Mouse (Mus musculus): ENCODE data around the gene Tet3. TPM values are rescaled to one million over a fixed set of nuclear protein-coding genes. Genes with fewer than 3 reads are reported as not detected.

The Tet3 gene
- total and polyA plus RNA-seq, 2 experiments from 2014 or later: 30.8 to 41.9 TPM

DNA sequence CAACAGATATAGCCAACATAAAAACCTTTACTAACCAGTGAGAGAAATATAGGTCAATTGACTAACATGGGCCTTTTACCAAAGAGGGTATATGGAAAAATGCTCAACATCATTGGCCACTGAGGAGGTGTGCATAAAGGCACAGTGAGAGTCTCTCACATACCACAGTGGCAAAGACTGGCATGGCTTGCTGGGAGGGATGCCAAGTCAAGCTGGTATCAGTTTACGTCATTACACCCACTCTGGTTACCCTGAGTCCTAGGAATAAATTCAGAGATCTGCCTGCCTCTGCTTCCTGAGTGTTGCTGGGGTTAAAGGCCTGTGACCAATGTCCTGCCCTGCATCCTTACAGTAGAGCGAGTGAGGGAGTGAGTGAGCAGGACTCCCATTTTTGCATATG lies 62.2 kb downstream of the Tet3 start:
- DNase-seq (ENCODE audit: low spot score) (no peak), ATAC-seq (no peak)
- Histone ChIP-seq H3K27me3 (ENCODE audit: insufficient read depth, low read length) (no peaks in the 10 kb centered on the region), H3K36me3 (ENCODE audit: insufficient read depth, low read length) (peaks cover 31% of the 10 kb centered on the region), H3K9ac (replicated peaks; ENCODE audit: low read length) (no peak overlapping the region), H3K4me2 (ENCODE audit: low read depth, low read length) (no peak overlapping the region), H3K4me3 (ENCODE audit: low read length) (no peak overlapping the region), H3K4me1 (ENCODE audit: insufficient read depth, low read length) (no peaks in the 10 kb centered on the region), H3K27ac (no peak overlapping the region), H3K9me3 (ENCODE audit: low read length) (no peaks in the 10 kb centered on the region)
- 80% methylated on average over 2 of the region's 2 CpGs for WGBS
- no peak for TF ChIP-seq CTCF (IDR thresholded peaks at IDR 0.05; ENCODE audit: low read depth)

DNA sequence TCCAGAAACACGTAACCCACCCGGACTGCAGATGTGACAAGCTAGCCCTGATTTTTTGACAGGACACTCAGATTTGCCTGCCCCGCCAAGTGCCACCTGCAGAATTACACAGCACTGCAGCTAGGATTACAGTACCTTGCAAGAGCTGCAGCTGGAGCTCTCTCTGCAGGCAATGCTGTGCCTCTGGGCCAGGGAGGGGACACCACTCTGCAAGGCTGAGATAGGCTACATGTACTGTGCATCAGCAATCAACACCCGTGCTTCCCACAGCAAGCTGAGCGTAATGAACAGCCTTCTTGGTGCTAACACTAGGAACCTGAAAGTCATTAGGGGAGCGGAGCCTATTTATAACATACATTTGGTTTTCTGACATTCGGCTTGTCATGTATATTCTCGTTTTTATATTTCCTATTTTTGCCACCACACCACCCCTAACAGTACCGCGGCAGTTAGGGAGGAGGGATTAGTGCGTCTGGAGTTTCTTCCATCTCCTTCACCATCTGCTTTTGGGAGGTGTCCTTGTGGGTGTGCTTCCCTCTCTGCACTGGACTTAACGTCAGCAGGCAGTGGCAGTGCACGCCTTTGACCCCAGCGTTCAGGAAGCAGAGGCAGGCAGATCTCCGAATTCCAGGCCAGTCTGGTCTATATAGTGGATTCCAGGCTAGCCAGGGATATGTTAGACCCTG lies 63.2 kb downstream of the Tet3 start:
- DNase-seq (ENCODE audit: low spot score) (no peak), ATAC-seq (no peak)
- no peak overlapping the region for H3K27ac ChIP-seq
- 94% methylated on average over 15 of the region's 15 CpGs for WGBS
- TF ChIP-seq CTCF (IDR thresholded peaks at IDR 0.05; ENCODE audit: low read depth): no peak
- H3K9me3 ChIP-seq (ENCODE audit: low read length): no peaks in the 10 kb centered on the region
- H3K9ac ChIP-seq (replicated peaks; ENCODE audit: low read length): no peak overlapping the region
- H3K4me1 ChIP-seq (ENCODE audit: insufficient read depth, low read length): no peaks in the 10 kb centered on the region
- H3K36me3 ChIP-seq (ENCODE audit: insufficient read depth, low read length): peaks cover 30% of the 10 kb centered on the region
- H3K4me2 ChIP-seq (ENCODE audit: low read depth, low read length): no peak overlapping the region
- no peaks in the 10 kb centered on the region for H3K27me3 ChIP-seq (ENCODE audit: insufficient read depth, low read length)
- no peak overlapping the region for H3K4me3 ChIP-seq (ENCODE audit: low read length)

DNA sequence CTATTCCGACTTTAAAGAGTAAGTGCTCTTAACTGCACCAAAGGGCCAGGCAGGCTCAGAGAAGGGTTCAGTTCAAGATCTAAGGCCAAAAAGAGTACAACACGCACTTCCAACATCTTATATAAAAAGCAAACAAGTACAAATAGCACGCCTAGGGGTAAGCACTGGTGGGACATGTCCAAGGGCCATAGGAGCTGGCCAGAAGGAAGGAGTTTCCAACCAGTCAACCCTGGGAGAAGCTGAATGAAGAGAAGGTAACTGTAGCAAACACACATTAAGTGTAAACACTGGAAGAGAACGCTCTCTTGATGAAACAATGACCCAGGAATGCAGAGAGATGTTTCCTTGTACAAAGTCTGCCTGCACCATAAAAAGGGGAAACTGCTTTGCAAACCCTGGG lies 64.8 kb downstream of the Tet3 start:
- 98% methylated on average over 4 of the region's 4 CpGs for WGBS
- no peaks in the 10 kb centered on the region for H3K27me3 ChIP-seq (ENCODE audit: insufficient read depth, low read length)
- no peak overlapping the region for H3K27ac ChIP-seq
- no peak overlapping the region for H3K4me2 ChIP-seq (ENCODE audit: low read depth, low read length)
- H3K36me3 ChIP-seq (ENCODE audit: insufficient read depth, low read length): peaks cover 30% of the 10 kb centered on the region
- H3K4me1 ChIP-seq (ENCODE audit: insufficient read depth, low read length): no peaks in the 10 kb centered on the region
- TF ChIP-seq CTCF (IDR thresholded peaks at IDR 0.05; ENCODE audit: low read depth): no peak
- no peak overlapping the region for H3K9ac ChIP-seq (replicated peaks; ENCODE audit: low read length)
- H3K9me3 ChIP-seq (ENCODE audit: low read length): no peaks in the 10 kb centered on the region
- ATAC-seq: no peak
- no peak for DNase-seq (ENCODE audit: low spot score)
- H3K4me3 ChIP-seq (ENCODE audit: low read length): no peak overlapping the region

DNA sequence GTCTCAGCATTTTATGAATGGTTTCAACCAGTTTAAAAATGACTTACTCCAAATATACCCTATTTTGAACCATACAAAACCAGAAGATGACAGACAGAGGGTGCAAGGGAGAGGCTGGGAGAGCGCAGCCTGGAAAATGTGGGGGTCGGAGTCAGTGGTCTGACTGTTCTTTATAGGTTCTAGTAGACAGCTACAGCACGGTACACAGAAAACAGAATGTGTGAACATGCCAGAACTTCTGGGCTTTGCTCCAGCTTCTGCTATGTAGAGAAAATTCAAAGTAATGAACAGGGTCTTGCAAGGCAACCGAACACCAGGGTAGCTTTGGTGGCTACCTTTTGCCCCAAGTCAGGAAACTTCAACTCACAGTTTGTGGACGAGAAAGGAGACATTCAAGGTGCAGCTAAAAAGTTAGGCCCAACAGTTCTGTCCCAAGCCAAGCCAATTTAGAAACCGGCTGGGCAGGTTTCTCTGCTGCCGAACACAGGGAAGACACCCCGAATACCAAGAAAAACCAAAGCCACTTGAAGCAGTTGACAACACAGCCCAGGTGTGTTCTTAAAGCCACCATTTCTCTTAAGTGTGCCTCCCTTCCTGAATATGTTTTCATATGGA lies 66.6 kb downstream of the Tet3 start:
- TF ChIP-seq CTCF (IDR thresholded peaks at IDR 0.05; ENCODE audit: low read depth): no peak
- peaks cover 23% of the 10 kb centered on the region; the same call in 1 of the 2 replicates for H3K36me3 ChIP-seq (ENCODE audit: insufficient read depth, low read length)
- no peak overlapping the region for H3K4me3 ChIP-seq (ENCODE audit: low read length)
- no peak overlapping the region for H3K27ac ChIP-seq
- no peak overlapping the region for H3K4me2 ChIP-seq (ENCODE audit: low read depth, low read length)
- H3K9ac ChIP-seq (replicated peaks; ENCODE audit: low read length): no peak overlapping the region
- WGBS: 70% methylated on average over 8 of the region's 8 CpGs
- H3K9me3 ChIP-seq (ENCODE audit: low read length): no peaks in the 10 kb centered on the region
- no peaks in the 10 kb centered on the region for H3K27me3 ChIP-seq (ENCODE audit: insufficient read depth, low read length)
- DNase-seq (ENCODE audit: low spot score) (peak; percentile 34), ATAC-seq (no peak)
- H3K4me1 ChIP-seq (ENCODE audit: insufficient read depth, low read length): no peaks in the 10 kb centered on the region

DNA sequence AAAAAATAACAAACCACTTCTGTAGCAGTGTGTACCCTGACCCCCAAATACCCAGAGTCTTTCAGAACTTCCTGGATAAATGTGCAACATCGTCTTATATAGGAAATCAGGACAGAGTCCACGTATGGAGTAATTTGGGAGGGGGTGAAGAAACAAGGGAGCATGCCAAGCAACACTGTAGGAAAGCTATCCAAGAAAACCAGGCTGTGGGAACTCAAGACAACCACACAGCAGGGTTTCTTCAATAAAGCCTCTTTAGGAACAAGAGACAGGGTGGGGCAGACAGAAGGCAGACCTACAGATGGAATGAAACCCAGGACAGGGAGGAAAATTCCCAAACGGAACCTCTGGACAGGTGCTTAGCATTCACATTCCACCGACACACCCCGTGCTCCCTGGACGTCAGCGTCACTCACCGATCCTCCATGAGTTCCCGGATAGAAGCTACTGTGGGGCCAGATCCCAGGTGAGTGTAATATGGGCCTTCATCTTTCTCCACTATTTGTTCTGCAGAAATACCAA lies 73.3 kb downstream of the Tet3 start:
- H3K4me1 ChIP-seq (ENCODE audit: insufficient read depth, low read length): no peaks in the 10 kb centered on the region
- no peak for TF ChIP-seq CTCF (IDR thresholded peaks at IDR 0.05; ENCODE audit: low read depth)
- no peak overlapping the region for H3K9ac ChIP-seq (replicated peaks; ENCODE audit: low read length)
- no peak overlapping the region for H3K4me2 ChIP-seq (ENCODE audit: low read depth, low read length)
- no peaks in the 10 kb centered on the region for H3K27me3 ChIP-seq (ENCODE audit: insufficient read depth, low read length)
- WGBS: 90% methylated on average over 9 of the region's 9 CpGs
- ATAC-seq (no peak), DNase-seq (ENCODE audit: low spot score) (no peak)
- H3K4me3 ChIP-seq (ENCODE audit: low read length): no peak overlapping the region
- peaks cover 17% of the 10 kb centered on the region; the same call in 1 of the 2 replicates for H3K36me3 ChIP-seq (ENCODE audit: insufficient read depth, low read length)
- H3K9me3 ChIP-seq (ENCODE audit: low read length): no peaks in the 10 kb centered on the region
- no peak overlapping the region for H3K27ac ChIP-seq

DNA sequence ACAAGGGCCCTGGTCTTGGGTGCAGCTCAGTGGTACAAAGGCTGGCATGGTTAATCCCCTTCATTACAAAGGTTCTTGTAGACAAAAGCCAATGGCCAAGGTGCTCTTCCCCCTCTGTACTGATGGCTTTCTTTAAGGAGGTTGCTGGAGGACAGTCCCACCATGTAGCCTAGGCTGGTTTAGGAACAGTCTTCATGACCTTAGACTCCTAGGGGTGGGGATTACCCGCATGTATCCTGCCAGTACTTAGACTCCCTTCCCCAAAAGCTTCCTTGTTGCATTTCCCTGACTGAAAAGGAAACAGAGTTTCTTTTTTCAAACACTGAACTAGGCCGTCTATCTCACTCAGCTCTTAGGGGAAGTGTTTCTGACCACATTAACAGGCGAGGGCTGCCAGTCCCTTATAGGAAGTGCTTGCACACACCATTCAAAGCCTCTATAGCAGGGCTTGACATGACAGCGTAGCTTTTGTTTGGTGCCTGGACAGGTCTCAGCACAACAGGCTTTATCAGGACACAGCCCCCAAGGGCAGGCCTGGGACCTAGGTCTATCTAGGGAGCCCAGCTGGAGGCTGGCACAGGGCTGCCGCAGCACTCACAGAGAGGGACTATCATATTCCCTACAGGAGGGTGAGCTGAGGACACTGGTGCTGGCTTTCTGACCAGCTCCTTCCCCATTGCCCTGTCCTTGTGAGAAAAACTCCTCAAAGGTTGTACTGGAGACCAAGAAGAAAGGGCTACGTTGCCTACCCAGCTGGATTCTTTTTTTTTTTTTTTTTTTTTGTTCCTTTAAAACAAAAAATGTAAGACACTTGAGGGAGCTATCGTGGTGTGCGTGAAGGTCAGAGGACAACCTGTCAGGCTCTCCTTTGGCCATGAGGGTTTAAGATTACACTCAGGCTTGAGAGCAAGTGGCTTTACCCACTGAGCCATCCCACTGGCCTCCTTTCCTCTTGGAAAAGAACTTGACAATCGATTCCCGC lies 77.1 kb downstream of the Tet3 start:
- Histone ChIP-seq H3K4me1 (ENCODE audit: insufficient read depth, low read length) (no peaks in the 10 kb centered on the region), H3K4me2 (ENCODE audit: low read depth, low read length) (no peak overlapping the region), H3K9ac (replicated peaks; ENCODE audit: low read length) (no peak overlapping the region), H3K27me3 (ENCODE audit: insufficient read depth, low read length) (no peaks in the 10 kb centered on the region), H3K9me3 (ENCODE audit: low read length) (no peaks in the 10 kb centered on the region), H3K36me3 (ENCODE audit: insufficient read depth, low read length) (peaks cover 50% of the 10 kb centered on the region), H3K4me3 (ENCODE audit: low read length) (no peak overlapping the region), H3K27ac (no peak overlapping the region)
- WGBS: 84% methylated on average over 10 of the region's 10 CpGs
- DNase-seq (ENCODE audit: low spot score) (no peak), ATAC-seq (no peak)
- TF ChIP-seq CTCF (IDR thresholded peaks at IDR 0.05; ENCODE audit: low read depth): no peak
